Mouse (Mus musculus): ENCODE data around the gene Stard13.

DNA sequence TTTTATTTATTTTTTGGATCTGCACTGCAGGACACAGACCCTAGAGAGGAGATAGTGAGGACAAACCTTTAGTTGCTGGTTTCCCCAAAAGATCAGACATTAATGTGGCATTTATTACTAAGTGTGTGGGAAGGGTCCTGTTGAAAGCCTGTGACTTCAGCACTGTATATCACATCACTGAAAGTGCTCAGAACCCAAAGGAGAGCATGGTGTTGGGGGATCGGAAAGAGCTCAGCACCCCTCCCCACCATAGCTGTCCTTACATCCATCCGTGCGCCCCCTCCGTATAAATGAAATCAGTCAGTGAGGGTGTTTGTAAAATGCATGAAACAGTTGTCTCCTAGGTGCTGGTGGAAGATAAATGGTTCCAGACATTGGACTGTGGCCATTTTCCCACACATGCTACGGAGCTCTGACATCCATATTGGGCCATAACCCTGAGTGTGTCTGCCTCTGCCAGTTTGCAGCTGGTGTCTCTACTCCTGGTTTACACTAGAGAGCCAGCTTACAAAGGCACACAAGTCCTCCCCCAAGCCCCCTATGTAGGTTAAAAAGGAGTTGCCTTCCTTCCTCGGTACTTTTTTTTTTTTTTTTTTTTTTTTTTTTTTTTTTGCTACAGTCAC lies 107.5 kb downstream of the Stard13 start:
- TF ChIP-seq POLR2A (IDR thresholded peaks at IDR 0.05; ENCODE audit: insufficient read depth, low read length) (no peak), CTCF (IDR thresholded peaks at IDR 0.05; ENCODE audit: low read depth, low read length) (no peak), EP300 (IDR thresholded peaks at IDR 0.05; ENCODE audit: insufficient read depth, low read depth, low read length) (no peak)
